Mouse (Mus musculus) kidney, adult 8-10 months (tissue): ENCODE data around the gene Cacna2d2.

Source experiments
- DNase-seq, 2 experiments: peaks; one replicate each; pipeline ENCODE4 v3.0.0; 2022

The Cacna2d2 gene

DNA sequence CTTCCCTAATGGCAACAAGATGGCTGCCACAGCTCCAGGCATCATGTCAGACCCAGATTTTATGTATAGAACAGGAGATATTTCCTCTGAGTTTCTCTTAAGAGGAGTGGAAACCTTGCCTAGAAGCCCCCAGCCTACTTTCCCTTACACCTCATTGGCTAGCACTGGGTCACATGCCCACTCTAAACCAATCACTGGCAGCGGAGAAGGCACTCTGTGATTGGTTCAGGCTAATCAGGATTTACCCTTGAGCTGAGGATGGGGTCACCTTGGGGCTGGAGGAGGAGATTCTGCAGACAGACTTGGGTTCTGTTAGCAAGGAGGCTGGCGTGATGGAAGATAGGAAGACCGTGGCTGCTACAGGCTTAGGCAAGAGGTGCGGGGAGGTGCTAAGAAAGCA lies 10.0 kb downstream of the Cacna2d2 start:
- no peak for DNase-seq

DNA sequence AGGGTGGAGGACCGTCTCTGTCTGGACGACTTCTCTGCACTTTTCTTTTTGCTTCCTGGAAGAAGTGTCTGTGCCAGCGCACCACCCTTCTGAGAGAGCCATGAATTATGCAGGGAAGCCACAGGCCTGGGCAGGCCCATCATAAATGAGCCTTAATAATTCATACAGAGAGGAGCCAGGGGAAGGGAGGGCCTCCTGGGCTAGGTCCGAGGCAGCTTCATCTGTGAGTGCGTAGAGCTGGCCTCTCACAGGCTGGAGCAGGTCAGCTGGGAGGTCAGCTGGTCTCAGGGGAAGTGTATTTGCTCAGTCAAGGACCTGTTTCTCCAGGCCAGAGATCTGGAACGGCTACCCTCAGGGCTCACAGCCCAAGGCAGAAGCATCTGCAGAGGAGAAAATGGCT lies 17.7 kb downstream of the Cacna2d2 start:
- no peak for DNase-seq

DNA sequence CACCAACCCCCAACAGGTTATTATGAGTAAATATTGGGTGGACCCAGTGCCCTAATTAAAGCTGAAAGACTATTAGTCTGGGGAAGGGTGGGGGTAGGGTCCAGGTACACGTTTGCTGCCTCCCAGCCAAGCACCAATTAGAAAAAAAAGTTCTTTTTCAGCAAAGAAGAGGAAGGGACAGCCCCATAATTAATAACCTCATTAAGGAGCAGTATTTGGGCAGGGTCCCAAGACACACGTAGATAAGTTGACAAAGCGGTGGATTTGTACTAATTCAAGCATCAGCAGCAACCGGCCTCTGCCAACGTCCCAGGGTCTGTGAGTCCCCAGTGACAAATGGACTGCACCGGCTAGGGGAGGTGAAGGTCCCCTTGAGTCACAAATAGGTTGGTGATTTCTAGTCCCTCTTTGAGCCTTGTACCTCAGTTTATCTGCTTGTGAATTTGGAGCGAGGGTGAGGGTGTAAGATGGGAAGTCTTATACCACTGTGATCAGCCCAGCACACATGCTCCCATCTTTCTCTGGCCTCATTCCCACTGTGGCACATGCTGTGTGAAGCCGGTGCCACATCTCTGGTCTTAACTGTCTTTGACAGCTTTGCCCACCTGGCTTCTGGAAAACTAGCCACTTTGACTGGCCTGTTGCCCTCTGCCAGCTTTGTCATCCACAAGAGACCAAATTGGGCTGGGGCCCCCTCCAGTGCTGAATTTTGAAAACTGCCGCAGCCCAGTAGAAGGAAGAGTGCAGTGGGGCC lies 20.3 kb downstream of the Cacna2d2 start:
- no peak for DNase-seq

DNA sequence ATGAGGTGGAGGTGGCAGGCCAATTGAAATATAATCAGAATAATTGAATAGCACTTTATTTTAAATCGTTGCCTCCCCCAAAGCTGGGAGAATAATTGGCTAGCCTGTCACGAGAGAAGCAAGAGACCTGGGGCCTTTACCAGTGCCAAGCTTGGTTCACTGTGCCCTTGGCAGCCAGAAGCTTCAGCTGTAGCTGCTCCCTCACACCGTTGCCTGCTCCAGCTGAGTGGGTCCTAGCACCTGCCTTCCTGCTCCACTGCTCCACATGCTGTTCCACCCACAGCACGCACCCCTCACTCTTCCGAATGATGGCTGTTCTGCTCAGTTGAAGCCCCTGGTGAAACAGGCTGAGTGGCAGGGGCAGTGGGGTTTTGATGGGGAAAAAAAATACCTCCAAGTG lies 21.5 kb downstream of the Cacna2d2 start:
- no peak for DNase-seq

DNA sequence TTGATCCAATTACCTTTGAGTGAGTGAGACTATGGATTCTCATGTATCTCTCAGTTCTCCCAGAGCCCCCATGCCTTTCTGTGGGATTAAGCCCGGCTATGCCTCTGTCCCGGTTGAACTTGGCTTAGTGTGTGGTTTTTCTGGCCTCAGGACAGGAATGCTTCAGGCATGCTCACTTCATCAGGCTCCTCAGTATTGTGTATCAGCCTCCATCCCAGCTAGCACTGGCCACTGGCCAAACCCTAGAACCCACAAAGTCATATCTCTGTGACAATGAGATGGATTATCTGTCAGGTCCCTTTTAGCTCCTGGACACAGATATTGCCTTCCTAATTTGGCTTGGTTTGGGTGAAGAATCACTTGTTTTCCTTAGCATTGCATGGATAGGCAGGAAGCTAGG lies 23.5 kb downstream of the Cacna2d2 start:
- DNase-seq = no peak

DNA sequence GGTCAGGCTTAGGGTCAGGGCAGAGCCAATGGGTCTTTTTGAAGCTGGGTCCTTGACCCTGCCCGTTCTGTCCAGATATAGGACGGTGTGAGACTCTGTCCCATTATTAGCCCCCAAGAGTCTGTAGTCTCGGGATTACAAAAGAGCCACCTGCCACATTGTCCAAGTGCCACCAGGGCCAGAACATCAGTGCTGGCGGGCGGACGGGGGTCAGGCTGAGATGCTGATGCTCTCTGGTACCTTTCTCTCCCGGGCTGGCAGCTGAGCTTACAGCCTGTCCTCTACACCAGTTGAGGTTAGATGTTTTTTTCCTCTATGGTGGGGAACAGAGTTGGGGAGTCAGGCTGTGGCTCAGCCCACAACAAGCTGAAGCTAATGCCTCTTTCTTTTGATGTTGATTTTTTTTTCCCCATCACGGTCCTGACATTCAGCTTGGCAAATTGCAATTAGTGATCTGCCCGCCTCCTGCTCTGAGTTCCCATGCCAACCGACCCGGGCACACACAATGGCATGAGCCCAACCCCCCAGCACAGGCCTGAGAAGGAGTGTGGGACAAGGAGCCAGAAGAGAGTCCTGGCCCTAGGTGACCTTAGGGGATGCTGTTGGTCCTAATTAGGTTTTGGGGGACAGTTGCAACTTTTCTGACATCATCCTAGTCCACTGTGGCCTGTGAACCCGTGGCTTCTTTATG lies 25.2 kb downstream of the Cacna2d2 start:
- no peak for DNase-seq

DNA sequence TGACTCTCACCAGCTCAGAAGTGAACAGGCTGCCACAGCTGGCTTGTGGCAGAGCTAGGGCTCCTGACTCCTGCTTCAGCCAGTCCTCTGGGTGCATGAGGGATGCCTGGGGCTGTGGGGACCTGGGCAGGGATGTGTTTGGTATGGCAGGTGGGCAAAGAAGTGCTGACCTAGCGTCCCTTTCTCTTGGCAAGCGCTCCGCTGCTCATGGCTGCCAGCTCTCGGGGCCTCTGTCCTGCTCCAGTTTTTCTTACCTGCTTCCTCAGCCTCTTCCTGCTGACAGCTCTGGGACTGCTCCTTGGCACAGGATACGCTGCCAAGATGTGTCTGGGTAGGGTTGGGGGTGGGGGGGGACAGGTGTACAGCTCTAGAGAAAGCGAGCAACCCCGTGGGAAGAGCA lies 28.5 kb downstream of the Cacna2d2 start:
- DNase-seq = no peak

DNA sequence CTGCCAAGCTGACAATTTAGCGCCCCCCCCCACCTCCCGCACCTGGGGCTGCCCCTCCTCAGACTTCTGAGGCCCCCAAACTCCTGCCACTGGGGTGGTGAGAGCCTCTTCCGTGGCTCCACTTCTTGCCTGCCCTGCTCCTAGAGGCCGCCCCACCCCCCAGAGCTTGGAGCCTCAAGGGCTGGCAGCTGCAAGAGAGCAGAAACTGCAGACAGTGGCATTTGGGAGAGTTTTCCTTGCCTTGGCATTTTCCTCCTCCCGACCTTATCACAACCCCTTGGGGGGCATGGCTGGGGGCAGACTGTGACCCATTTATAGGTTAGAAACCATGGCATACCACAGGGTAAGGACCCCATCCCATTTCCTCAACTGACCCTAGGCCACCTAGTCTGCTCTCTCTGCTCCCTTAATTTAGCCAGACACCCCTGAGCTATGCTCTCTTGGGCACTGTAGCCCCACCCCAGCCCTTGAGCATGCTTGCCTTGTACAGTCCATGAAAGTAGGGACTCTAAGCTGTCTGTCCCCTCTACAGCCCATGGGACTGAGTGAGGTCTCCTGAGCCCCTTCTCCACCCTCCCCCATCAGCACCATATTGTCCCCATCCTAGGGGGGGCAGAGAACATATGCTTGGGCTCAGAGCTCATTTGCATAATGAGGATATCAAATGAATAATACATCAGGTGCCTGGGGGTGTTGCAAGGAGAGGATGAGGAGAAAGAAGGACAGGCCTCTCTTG lies 29.2 kb downstream of the Cacna2d2 start:
- DNase-seq = no peak

DNA sequence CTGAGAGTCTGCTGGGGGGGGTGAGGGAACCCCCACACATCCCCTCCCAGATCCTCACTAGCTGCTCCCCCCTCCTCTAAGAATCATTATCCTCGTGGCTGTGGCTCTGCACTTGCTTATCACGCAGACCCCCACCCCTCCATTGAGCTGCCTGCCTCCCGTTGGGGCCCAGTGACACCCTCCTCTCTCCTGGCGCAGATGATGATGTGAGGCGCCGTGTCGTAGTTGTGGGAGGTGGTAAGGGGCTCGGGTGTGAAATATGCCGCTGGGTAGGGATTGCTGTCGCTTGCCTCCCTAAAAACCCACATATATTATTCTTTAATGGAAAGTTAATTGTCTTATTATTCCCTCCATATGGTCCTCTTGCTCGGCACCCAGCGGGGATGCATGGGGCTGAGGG lies 31.0 kb downstream of the Cacna2d2 start:
- no peak for DNase-seq

DNA sequence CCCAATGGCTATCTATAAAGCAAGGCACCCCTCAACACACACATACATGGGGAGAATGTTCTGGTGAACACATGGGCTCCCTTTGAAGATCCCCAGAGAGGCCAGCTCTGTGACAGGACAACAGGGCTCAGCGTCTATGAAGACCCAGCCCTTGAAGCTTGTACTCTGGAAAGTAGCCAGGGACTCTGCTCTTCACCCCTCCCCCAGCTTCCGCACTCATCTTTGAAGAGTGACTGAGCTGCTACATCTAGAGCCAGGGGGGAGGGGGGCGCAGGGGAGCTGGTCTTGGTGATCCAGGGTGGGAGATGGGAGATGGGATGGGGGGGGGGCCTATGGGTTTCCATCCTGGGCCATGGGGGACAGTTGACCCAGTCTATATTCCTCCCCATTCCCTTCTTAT lies 33.1 kb downstream of the Cacna2d2 start:
- no peak for DNase-seq

DNA sequence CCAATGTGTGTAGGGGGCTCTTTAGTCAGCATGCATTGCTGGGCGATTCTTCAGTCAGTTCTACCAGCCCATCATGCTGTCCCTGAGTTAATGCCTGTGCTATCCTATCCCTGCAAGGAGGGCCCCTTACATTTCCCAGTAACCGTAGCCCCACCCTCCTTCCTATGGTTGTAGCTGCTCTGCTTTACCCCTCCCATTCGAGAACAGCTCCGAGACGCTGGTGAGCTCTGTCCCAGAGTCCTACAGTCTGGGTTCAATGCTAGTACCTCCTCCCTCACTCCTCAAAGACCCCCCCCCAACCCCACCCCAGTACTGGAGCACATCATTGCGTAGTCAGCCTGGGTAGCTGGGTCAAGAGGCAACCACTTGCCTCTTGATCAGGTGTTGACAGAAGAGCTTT lies 35.4 kb downstream of the Cacna2d2 start:
- no peak for DNase-seq

DNA sequence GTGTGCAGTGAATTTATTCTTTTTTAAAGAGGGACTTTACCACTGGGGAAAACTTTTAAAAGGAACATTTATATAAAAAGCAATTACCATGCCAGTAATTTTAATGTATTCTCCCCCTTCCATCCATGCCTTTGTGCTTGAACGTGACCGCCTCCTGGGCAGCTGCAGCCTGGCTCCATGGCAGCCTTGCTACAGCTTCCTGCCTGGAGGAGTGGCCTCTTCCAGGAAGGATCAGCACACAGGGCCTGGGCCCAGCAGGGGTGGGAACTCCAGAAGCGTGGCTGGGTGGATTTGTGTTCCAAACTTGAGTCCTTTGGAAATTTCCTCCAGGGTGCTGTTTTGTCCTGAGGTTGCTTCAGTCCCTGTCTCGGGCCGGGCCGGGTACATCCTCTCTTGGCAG lies 35.9 kb downstream of the Cacna2d2 start:
- no peak for DNase-seq

DNA sequence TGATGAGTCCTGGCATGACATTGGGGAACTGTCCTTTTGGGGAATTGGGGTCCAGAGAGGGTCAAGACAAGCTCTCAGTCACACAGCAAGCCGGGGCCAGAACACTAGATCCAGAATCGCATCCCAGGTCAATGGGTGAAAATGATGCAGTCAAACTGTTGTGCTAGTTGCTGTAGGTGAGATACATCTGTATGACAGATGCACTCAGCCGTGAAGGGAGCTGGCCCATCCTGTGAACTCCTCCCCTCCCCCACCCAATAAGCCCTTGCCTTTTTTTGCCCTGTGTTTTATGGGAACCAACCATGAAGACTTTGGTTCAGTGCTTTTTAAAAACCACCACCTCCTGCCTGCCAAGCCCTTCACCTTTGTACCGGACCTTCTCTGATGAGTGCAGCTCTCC lies 43.5 kb downstream of the Cacna2d2 start:
- DNase-seq = no peak

DNA sequence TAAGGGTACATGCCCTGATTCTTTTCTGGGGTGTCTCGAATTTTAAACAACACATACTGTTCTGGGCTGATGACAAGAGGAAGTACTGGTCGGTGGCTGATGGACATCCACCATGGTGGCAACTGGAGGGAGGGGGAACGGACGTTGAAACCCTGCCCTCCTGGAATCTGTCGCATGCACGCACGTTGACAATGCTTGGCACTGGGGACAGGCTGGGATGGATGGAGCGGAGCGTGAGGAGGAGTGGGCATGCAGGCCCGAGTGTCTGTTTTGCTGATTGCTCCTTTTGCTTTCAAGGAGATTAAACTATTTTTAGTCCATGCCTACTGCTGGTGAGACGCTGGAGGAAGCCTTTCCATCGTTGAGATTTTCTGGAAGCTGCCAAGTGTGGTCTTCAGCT lies 43.9 kb downstream of the Cacna2d2 start:
- no peak for DNase-seq

DNA sequence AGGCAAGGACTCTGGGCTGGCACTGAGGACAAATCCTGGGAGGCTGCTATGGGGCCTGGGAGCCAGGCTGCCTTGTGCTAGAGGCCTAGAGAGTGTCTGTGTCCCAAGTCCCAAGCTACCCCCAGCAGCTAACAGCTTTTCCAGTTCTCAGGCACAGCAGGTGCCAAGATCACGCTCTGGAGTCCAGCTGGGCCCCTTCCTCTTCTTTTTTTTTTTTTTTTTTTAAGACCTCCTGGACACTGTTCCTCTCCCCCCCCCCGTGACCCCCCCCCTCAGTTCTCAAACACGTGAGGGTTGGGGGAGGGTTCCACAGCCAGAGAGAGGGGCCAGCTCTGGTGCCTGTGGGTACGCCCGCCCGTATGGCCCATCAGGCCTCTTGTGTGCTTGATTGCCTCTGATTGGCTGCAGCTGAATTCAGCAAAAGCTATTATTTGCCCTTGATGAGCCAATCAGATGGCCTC lies 45.6 kb downstream of the Cacna2d2 start:
- DNase-seq = no peak

DNA sequence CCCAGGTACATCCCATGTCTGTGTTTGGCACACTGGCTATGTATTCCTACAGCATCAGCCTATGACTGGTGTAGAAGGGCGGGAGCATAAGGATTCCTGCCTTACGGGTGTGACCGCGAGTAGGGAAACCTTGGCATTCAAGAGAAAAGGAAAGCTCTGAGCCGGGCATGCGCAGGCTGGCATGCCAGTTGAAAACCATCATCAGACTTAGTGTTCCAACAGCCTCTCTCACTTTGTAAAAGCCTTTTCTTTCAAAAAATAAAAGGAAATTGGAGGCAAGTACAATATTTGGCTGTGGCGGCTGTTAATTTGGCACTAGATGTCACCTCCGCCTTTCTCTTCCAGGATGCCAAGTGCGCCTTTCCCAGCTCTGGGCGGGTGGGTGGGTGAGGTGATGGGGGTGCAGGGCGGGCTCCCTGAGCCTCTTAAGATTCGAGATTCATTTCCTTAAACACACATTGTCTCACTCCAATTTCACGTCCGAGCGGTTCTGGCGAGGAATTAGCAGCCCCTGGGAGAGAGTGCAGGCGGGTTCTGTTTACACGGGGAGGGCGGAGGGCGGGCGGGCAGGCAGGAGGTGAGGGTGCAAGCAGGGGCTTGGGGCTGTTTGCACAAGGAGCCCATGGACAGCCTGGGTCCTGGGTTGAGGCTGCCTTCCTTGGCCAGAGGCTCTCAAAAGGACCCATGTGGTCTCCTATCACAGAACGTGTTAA lies 49.5 kb downstream of the Cacna2d2 start:
- DNase-seq = no peak

DNA sequence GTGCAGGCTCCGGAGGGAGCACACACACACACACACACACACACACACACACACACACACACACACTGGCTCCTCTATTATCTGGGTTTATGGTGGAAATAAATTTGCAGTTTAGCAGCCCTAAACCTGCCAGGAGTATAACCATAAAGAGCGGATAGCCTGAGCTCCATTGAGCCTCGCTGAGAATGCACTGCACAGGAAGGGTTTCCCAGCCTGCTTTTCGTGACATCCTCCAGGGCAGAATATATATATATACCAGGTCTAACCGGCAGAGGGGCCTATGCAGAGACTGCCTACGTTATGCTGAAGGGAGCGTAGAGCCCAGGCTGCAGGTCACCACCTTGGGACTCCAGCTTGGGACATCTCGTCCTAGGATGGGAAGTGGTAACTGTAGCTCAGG lies 52.0 kb downstream of the Cacna2d2 start:
- no peak for DNase-seq

DNA sequence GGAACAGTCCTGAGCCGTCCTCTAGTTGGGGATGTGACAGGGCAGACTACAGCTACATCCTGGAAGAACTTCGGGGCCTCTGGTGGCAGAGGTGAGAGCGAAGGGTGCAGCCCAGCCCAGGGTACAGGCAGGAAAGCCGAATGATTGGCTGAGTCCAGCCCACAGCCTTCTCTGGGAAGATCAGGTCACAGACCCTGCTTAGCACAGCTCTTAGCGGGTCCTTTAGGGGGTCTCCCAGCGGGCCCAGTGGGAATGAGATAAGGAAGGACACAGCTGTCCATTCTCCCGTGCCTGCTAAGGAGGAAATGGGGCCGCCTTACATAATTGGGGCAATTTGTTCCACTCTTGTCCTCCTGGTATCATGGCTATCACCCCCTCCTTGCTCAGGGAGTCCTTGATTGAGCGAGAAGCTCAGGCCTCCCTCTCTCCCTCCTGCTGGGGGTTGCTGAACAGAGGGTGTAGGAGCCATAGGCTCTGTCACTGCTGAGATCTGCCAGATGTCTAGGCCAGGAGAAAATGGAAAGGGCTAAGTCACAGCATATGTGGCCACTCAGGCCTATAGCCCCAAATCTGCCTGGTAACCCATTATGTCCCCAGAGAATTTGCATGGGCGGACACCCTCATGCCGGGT lies 52.6 kb downstream of the Cacna2d2 start:
- no peak for DNase-seq

DNA sequence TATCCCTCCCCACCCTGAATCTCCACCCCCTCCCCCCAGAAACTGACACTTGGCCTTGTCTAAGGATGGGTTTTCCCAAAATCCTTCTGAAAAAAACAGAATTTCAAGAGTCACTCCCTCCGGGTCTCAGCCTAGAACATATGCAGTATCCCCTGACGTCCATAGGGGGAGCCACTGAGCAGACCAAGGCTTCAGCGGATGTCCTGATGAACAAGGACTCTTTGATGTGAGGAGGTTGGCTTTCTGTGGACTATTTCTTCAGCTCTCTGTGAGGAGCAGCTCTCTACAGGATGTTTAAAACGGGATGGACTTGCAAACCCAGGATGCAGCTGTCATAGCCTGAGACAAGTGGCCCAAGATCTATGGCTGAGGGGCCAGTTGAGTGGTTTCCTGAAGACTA lies 53.1 kb downstream of the Cacna2d2 start:
- peak in 1 of 2 experiments; percentile 23 for DNase-seq

DNA sequence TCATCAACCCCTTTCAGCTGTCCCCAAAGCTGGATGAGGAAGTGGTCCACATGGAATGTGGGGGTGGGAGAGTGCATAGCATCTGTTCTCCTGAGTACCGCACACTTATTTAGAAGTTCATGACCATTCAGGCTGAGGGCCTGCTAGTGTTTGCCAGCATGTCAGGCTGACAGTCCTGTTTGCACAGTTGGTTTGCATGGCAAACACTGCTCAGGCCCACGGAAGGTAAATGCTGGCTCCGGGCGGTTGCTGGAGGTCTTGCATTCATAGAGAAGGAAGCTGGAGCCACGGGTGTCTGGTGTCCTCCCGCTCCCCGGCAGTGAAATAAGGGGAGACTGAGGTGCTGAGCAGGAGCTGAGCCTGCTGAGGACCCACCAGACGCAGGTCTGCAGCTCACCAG lies 53.7 kb downstream of the Cacna2d2 start:
- no peak for DNase-seq

DNA sequence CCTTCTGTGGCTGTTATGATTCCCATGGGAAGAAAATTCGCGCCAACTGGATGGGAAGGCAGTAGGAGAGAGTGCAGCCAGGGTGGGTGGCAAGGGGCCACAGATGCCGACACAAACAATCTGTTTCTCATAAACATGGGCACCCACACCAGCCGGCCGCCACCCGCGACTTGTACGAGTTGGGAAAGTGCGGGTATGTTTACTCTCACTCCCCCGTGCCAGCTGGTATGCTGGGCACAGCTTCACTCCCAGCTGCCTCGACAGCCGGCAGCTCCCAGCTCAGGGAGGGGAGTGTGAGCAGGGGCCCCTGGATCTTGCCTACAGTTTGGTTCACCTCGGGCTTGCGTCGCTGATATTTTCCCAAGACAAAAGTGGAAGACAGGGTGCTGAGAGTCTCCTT lies 57.3 kb downstream of the Cacna2d2 start:
- DNase-seq = no peak

DNA sequence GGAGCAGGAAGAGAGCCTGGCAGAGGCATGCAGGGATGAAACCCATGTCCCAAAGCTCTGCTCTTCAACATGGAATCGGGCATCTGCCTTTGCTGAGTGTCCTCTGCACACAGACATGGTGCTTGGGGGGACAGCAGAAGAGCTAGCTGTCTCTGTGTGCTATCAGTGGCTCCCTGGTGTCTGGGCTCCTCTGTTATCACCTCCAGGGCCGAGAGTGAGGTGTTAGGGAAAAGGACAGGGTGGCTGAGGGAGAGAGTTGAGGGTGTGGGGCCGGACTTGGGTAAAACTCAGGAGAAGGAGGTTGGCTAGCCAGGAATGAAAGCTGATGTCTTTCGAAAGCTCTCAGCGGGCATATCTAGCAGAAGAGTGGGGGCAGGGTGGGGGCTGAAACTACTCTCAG lies 63.5 kb downstream of the Cacna2d2 start:
- DNase-seq = no peak

DNA sequence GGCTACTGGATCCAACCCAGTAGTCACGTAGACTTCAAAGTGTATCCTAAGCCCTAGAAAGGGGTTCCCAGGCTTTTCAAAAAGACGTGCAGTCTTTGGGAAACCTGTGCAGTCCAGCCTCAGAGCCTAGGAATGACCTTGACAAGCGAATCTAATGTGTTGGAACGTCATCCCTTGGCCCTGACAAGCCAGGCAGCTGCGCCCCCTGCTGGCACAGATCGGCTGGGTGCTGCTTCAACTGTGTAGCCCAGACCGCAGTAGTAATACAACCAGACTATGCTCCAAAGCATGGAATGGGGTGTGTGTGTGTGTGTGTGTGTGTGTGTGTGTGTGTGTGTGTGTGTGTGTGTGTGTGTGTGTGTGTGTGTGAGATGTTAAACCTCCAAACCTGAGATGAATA lies 64.1 kb downstream of the Cacna2d2 start:
- peak; percentile 61 to 84 for DNase-seq
